Mouse (Mus musculus) intestine, postnatal 0 days (tissue): ENCODE results near the gene Megf11. TPM values are rescaled to one million over a fixed set of nuclear protein-coding genes. Genes with fewer than 3 reads are reported as not detected.

Source experiments
- ATAC-seq: fragments of 200-750 bp; cut with Nextera tagmentation; 2 replicates; pipeline ENCODE4 v1.8.0; 2017; ENCODE audit warnings: mild to moderate bottlenecking, moderate TSS enrichment, moderate library complexity
- H3K27ac ChIP-seq: fragments of 300-500 bp; sonication (generic); 2 replicates; pipeline ENCODE4 v1.5.1; 2014; ENCODE audit warnings: mild to moderate bottlenecking, low read depth, low read length, moderate library complexity
- H3K27me3 ChIP-seq: fragments of 300-500 bp; sonication (generic); replicated peaks from 2 replicates; pipeline ENCODE4 v1.6.1; 2014; ENCODE audit warnings: low read length, mixed read lengths; ENCODE audit not compliant: control insufficient read depth, insufficient read depth
- H3K36me3 ChIP-seq: fragments of 300-500 bp; sonication (generic); 2 replicates; pipeline ENCODE4 v1.6.1; 2014; ENCODE audit warnings: mild to moderate bottlenecking, moderate library complexity; ENCODE audit not compliant: control insufficient read depth, insufficient read depth
- H3K4me1 ChIP-seq: fragments of 300-500 bp; sonication (generic); replicated peaks from 2 replicates; pipeline ENCODE4 v1.6.1; 2014; ENCODE audit warnings: antibody characterized with exemption, low read length, mixed read lengths; ENCODE audit not compliant: control insufficient read depth, insufficient read depth
- H3K4me2 ChIP-seq: fragments of 300-500 bp; sonication (generic); replicated peaks from 2 replicates; pipeline ENCODE4 v1.6.1; 2014; ENCODE audit warnings: low read depth, mild to moderate bottlenecking, moderate library complexity
- H3K4me3 ChIP-seq: fragments of 300-500 bp; sonication (generic); 2 replicates; pipeline ENCODE4 v1.5.1; 2014; ENCODE audit warnings: low read depth, low read length
- H3K9ac ChIP-seq: fragments of 300-500 bp; sonication (generic); 2 replicates; pipeline ENCODE4 v1.6.1; 2014; ENCODE audit warnings: mild to moderate bottlenecking, low read depth, low read length
- H3K9me3 ChIP-seq: fragments of 300-500 bp; sonication (generic); 2 replicates; pipeline ENCODE4 v1.6.1; 2016; ENCODE audit warnings: mixed run types; ENCODE audit not compliant: control insufficient read depth
- CTCF ChIP-seq: sonication (generic); IDR thresholded peaks from 2 replicates; pipeline ENCODE4 v1.5.1; 2016; ENCODE audit warnings: low read depth, mild to moderate bottlenecking, control low read depth, antibody characterized with exemption, moderate library complexity
- WGBS: fragments of 180-500 bp; shearing (Covaris S2); extraction: QIAGEN DNeasy Blood & Tissue Kit; methylation state at CpG from one replicate; pipeline ENCODE4 v1.1.7; 2014; 5-methylcytosine and 5-hydroxymethylcytosine counted together
- polyA plus RNA-seq: library from polyadenylated mRNA; unstranded; fragments of >200 nt; fragmentation: Nextera tagmentation; extraction: Ambion mirVana; gene quantifications from 2 replicates; pipeline ENCODE4 v1.2.1, GENCODE M21; 2015

Megf11 gene
- polyA plus RNA-seq, 1 experiment from 2014 or later, result 0.69 TPM

DNA sequence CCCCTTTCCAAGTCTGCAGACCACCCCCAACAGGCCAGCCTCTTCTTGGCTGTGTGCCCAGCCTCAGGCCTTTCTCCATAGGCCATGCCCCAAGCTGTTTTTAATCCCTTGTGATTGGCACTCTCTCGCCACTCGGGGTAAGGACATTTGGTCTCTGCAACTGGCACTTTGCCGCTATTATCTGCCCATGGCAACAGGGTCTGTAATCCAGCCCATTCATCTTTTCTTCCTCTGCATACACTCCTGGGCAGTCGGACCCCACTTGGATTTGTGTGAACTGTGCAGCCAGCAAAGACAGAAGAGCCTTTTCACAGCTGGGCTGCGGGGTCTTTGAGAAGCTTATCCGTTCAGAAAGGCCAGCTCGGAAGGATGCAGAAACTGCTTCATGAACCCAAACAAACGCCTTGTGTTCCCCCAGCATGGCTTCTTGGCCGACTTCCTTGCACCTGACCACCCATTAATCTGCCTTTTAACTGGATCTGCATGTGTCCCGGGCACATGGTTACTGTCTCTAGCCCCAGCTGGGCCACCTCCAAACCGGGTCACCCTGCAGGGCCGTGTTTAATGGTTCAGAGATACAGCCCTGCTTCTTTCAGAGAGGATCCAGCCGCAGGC lies 220.4 kb downstream of the Megf11 start:
- ATAC-seq, result no peak
- TF ChIP-seq CTCF, result no peak
- Histone ChIP-seq H3K4me1 (0 out of 2 replicates have a peak, but pooled peaks cover 2% of the 10 kb centered on the region), H3K9ac (no peak overlapping the region), H3K27ac (no peak overlapping the region), H3K36me3 (no peaks in the 10 kb centered on the region), H3K4me2 (no peak overlapping the region), H3K9me3 (no peaks in the 10 kb centered on the region), H3K27me3 (no peaks in the 10 kb centered on the region), H3K4me3 (no peak overlapping the region)
- WGBS, result 59% methylated on average over 13 of the region's 13 CpGs

DNA sequence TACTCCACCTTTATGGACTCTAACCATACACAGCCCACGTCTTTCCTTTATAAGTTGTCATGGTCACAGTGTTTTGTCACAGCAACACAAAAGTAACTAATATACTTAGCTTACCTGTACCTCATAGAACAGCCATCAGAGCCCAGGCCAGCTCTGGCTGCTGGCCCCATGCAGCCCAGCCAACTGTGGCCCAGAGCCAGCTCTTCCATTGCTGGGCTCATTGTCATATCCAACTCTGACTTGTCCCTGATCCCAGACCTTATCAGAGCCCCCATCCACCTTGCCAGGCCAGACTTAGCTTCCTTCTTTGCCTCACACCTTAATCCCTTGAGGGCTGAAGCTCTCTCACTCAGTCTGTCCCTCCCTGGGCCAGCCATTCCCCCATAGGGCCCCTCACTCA lies 221.6 kb downstream of the Megf11 start:
- Histone ChIP-seq H3K4me1 (0 out of 2 replicates have a peak, but pooled peaks cover 2% of the 10 kb centered on the region), H3K27ac (no peak overlapping the region), H3K4me3 (no peak overlapping the region), H3K9ac (no peak overlapping the region), H3K4me2 (no peak overlapping the region), H3K36me3 (no peaks in the 10 kb centered on the region), H3K27me3 (no peaks in the 10 kb centered on the region), H3K9me3 (no peaks in the 10 kb centered on the region)
- no peak for TF ChIP-seq CTCF
- ATAC-seq, result no peak
- WGBS, result 87% methylated on average over 1 of the region's 1 CpGs

DNA sequence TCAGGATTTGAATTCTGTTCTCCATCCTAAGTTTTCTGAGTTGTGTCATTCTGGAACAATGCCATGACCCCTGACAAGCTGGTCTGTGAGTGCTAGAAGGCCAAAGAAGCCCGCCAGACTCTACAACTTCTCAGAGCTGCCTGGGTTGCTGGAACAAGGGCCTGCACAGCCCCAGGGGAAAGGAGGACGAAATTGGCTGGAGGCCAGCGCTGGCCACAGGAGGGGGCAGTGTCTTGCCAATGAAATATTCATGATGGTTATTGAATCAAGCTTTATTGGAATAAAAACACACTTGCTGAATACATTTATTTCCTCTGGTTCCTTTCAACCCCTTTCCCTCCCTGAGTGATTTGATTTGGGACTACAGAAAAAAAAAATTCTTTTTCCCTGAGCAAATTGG lies 224.1 kb downstream of the Megf11 start:
- H3K4me2 ChIP-seq, result no peak overlapping the region
- H3K9ac ChIP-seq, result no peak overlapping the region
- 77% methylated on average over 3 of the region's 3 CpGs for WGBS
- H3K27me3 ChIP-seq, result no peaks in the 10 kb centered on the region
- TF ChIP-seq CTCF, result no peak
- no peak overlapping the region for H3K4me3 ChIP-seq
- no peaks in the 10 kb centered on the region for H3K36me3 ChIP-seq
- H3K27ac ChIP-seq, result no peak overlapping the region
- no peak for ATAC-seq
- no peaks in the 10 kb centered on the region for H3K9me3 ChIP-seq
- 0 out of 2 replicates have a peak, but pooled peaks cover 2% of the 10 kb centered on the region for H3K4me1 ChIP-seq

DNA sequence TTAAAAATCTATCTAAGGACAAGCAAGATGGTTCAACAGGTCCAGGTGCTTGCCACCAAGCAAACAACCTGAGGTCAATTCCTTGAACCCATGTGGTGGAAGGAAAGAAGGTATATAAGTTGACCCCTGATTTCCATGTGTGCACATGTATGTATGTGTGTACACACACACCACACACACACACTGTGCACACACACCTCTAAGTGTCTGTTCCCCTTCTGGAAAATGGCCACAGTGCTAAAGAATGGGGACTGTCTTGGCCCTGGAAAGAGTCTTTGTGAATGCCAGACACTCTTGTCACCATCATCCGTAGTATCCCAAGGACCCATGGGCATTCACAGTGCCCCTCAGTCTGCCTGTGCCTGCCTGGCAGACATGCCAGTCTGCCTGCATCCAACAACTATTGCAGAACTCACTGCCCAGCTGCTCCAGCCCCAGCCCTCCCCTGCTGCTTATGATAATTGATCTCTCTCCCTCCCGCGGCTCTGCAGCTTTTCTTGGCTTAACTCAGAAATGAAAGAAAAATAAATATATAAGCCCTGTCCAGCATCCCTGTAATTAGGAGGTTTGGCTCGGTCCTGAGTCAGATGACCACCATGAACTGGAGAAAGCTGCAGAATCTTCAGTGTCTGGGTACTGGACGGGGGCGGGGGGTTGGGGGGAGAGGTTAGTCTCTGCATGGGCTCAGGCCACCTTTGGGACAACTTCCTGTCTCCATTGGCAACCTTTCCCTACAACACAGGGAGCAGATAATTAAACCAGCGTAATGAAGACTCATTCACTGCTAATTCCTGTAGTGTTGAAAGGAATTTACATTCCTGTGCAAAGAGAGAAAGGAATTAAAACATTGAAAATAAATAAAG lies 226.9 kb downstream of the Megf11 start:
- H3K27ac ChIP-seq, result no peak overlapping the region

DNA sequence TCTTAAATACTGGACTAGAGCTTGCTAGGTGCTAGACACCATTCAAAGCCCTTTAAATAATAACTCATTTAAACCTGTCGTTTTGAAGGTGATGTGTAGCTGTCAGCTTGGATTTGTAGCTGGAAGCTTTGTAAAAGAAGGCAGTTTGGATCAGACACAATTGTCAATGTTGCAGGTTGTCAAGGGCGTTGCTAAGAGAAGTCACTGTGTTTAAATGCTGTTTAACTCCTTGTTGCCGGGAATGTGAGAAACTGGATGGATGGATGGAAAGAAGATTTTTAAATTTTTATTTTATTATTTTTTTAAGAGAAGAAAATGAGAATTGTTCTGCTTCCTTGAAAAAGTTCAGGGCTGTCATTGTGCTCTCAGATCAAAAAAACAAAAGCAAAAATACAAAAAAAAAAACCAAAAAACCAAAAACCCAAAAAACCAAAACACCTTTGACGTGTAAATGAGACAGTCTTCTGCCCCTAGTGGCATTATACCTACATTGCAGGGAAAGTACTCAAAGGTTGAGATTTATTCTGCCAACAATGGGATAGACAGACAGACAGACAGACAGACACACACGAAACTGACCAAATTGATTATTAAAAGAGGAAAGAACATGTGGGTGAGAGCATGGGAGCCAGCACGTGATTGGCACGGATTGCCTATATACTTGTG lies 227.7 kb downstream of the Megf11 start:
- Histone ChIP-seq H3K36me3 (no peaks in the 10 kb centered on the region), H3K4me1 (no peaks in the 10 kb centered on the region), H3K9ac (no peak overlapping the region), H3K27ac (no peak overlapping the region), H3K9me3 (no peaks in the 10 kb centered on the region), H3K4me3 (no peak overlapping the region), H3K27me3 (no peaks in the 10 kb centered on the region), H3K4me2 (no peak overlapping the region)
- ATAC-seq, result no peak
- 60% methylated on average over 7 of the region's 7 CpGs for WGBS
- TF ChIP-seq CTCF, result peak; percentile 59

More for the DNA sequence above, 226.9 kb downstream of the Megf11 start:
- no peak for TF ChIP-seq CTCF
- WGBS, result 44% methylated on average over 7 of the region's 7 CpGs
- H3K4me2 ChIP-seq, result no peak overlapping the region
- H3K27me3 ChIP-seq, result no peaks in the 10 kb centered on the region
- H3K9ac ChIP-seq, result no peak overlapping the region
- ATAC-seq, result no peak
- H3K36me3 ChIP-seq, result no peaks in the 10 kb centered on the region
- no peaks in the 10 kb centered on the region for H3K4me1 ChIP-seq
- H3K9me3 ChIP-seq, result no peaks in the 10 kb centered on the region
- H3K4me3 ChIP-seq, result no peak overlapping the region

DNA sequence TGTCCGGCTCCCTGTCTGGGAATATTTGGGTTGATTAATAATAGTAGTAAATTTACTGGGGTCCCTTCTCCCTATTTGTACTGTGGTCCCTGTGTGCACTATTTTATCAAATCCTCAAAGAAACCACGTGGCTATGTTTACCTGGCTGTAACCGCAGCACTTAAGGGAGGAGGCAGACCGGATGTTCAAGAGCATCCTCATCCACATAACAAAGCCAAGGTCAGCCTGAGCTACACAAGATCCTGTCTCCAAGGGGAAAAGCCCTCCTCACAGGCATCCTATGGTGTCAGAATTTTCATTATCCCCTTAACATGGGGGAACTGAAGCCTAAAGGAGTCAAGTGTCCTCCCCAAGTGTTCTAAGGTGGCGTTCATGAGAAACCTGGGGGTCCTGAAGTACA lies 232.0 kb downstream of the Megf11 start:
- Histone ChIP-seq H3K4me1 (no peaks in the 10 kb centered on the region), H3K9ac (no peak overlapping the region), H3K27me3 (no peaks in the 10 kb centered on the region), H3K4me2 (no peak overlapping the region), H3K27ac (no peak overlapping the region), H3K9me3 (no peaks in the 10 kb centered on the region), H3K4me3 (no peak overlapping the region), H3K36me3 (no peaks in the 10 kb centered on the region)
- no peak for TF ChIP-seq CTCF
- WGBS, result 52% methylated on average over 5 of the region's 5 CpGs
- ATAC-seq, result no peak
